Mouse (Mus musculus): ENCODE measurements around the gene Ifitm3.
"Not testable (repeated sequence)": the region's sequence is repeated elsewhere in the genome, so short reads cannot be mapped to it uniquely, and the experiment has no call there.

Gene Ifitm3

GRCm38 (mm10) chr7:140998853-140999700, 11.5 kb downstream of the Ifitm3 start:
- no peak for DNase-seq

GRCm38 (mm10) chr7:140997817-140998216, 12.8 kb downstream of the Ifitm3 start:
- DNase-seq = no peak

- no peak for DNase-seq
Observed at GRCm38 (mm10) chr7:140991117-140991689, 19.4 kb downstream of the Ifitm3 start.

- DNase-seq = no peak
Observed at GRCm38 (mm10) chr7:140990622-140991021, 19.9 kb downstream of the Ifitm3 start.

GRCm38 (mm10) chr7:140990185-140990584, 20.4 kb downstream of the Ifitm3 start:
- no peak for DNase-seq

GRCm38 (mm10) chr7:140989022-140989421, 21.5 kb downstream of the Ifitm3 start:
- DNase-seq = no peak

- no peak for DNase-seq
Observed at GRCm38 (mm10) chr7:140987182-140988138, 23.1 kb downstream of the Ifitm3 start.

GRCm38 (mm10) chr7:140982971-140983370, 27.6 kb downstream of the Ifitm3 start:
- no peak for DNase-seq

DNA sequence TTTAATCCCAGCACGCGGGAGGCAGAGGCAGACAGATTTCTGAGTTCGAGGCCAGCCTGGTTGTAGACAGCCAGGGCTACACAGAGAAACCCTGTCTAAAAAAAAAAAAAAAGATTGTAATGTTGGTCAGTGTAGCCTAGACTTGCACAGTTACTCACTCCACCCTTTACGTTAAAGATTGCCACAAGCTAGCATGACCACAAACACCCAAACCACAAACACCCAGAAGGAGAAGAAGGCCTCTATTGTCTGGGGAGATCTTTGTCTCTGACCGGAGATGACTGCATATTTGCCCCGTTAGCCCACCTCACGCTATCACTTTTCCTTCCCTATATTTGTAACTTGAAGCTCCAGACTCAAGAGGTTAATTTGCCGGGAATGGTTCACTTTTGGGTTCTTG, 28.9 kb downstream of the Ifitm3 start:
- DNase-seq = no peak

DNA sequence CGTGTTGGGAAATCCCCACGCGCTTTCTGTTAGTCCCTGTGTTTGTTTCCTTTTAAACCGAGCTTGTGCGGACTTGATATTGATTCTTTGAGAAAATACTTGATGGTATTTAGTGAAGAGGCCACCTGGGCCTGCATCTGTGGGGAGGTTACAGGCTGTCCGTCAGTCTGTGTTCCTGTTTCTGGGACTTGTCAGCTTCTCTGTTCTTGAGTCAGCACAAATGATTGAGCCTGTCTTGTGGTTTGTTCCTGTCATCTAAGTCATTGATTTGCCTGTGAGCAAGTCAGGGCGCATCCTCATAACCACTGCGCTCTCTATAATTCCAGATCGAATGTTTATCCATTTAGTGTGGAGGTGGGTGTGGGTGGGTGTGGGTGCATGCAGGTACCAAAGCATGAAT, 33.9 kb downstream of the Ifitm3 start:
- DNase-seq = not testable (repeated sequence)

GRCm38 (mm10) chr7:140975465-140975864, 35.1 kb downstream of the Ifitm3 start:
- no peak for DNase-seq

- DNase-seq = no peak
Observed at GRCm38 (mm10) chr7:140974940-140975339, 35.6 kb downstream of the Ifitm3 start.

- DNase-seq = no peak
Observed at GRCm38 (mm10) chr7:140973396-140974165, 37.0 kb downstream of the Ifitm3 start.

DNA sequence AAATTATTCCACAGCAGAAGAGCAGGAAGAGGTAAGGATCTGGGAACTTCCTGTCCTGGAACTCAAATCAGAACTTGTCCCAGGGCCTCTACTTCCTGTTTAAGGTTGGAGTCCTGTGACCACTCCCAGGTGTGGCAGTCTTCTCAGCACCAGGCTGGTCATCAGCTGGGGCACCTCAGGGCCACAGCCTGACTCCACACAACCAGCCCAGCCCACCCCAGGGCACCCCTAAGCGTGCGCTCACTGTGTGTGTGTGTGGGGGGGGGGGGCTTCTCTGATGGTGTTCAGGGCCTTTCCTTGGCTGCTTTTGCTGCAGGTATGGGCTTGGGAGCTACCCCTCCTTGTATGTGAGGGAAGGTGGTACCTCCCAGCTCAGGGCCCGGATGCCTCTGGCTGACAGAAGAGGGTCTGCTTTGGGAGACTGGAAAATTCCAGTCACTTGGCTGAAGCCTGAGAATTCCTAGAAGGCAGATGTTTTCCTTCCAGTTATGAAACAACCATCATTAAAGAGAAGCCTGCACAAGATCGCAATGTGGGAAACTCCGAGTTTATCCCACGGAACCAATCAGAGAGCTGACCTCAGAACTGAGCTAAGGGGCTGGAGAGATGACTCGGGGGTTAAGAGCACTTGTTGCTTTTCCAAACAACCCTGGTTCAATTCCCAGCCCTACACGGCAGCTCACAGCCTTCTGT, 38.9 kb downstream of the Ifitm3 start:
- DNase-seq = no peak

DNA sequence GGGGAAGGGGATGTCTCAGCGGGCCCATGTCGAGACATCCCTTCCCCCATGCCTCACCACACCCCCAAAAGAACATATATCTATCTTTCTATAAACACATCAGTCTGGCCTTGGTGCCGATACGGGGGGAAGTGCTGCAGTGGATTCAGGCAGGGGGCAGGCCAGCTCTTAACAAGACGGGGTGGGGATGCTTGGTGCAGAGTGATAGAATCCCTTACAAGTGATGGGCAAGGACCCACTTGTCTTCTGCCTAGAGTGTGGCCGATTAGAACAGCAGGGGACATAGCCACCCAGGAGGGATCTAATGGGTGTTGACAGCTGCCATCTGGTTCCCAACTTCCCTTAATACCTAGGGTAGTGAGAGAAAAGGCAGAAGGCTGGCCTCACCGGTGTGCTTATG, 39.6 kb downstream of the Ifitm3 start:
- DNase-seq = no peak

DNA sequence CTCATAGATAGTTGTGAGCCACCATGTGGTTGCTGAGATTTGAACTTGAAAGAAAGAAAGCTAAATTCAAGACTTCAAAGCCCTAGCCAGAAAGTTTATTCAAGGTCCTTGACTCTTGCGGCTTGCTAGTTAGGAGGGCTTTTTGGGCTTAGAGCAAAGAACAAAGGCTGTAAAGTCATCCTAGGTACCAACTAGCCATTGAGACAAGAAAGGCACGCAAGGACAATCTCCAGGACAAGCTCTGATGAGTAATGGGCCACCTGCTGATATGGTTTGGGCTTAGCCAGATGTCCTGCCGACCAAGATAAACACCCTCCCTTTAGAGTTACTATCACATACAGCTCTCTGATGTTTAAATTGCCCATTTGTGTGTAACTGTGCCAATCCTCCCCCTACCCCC, 41.9 kb downstream of the Ifitm3 start:
- not testable (repeated sequence) for DNase-seq

- DNase-seq = no peak
Observed at GRCm38 (mm10) chr7:140967862-140968591, 42.5 kb downstream of the Ifitm3 start.

DNA sequence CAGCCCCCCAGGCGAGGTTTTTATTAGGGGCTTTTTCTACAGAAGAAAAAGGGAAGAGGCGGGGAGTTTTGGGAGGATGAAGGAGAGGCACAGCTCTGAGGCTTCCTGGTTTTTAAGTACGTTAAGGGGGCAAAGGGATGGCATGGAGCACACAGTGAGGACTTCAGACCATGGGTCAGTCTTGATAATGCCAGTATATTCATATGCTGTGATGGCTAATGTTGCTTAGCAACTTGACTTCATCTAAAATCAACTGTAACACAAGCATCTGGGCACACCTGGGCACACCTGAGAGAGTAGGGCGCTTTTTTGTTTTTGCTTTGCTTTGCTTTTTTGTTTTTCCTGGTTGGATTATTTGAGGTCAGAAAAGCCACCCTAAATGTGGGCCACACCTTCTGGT, 43.6 kb downstream of the Ifitm3 start, which contains the start of gene Ifitm1:
Gene Ifitm1 (plus strand): TSS at position 301 of the 400 bp plus-strand sequence.
- DNase-seq = no peak

- DNase-seq = no peak
Observed at GRCm38 (mm10) chr7:140962733-140963132, 47.8 kb downstream of the Ifitm3 start.

- no peak for DNase-seq
Observed at GRCm38 (mm10) chr7:140961416-140961815, 49.2 kb downstream of the Ifitm3 start.

DNA sequence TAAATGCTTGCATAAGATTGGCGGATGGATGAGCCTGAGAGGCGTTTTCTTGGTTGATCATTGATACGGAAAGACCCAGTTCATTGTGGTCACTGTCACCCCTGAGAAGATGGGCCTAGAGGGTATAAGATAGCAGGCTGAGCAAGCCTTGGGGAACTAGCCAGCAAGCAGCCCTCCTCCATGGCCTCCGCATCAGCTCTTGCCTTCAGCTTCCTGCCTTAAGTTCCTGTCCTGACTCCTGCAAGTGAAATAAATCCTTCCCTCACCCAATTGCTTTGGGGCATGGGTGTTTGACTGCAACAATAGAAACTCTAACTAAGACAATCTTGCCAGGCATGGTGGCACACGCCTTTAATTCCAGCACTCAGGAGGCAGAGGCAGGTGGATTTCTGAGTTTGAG, 50.5 kb downstream of the Ifitm3 start:
- DNase-seq = no peak

Data from right cerebral cortex, postnatal 14 days (tissue).